Mouse (Mus musculus) intestine, embryonic 16.5 days (tissue): ENCODE data around the gene Spata3. TPM values are rescaled to one million over a fixed set of nuclear protein-coding genes. Genes with fewer than 3 reads are reported as not detected.

ENCODE experiments used
- ATAC-seq: fragments of 200-750 bp; cut with Nextera tagmentation; 2 replicates; pipeline ENCODE4 v1.8.0; 2017; ENCODE audit warnings: moderate TSS enrichment, moderate library complexity
- H3K27ac ChIP-seq: fragments of 300-500 bp; sonication (generic); 2 replicates; pipeline ENCODE4 v1.5.1; 2014; ENCODE audit warnings: mild to moderate bottlenecking, low read length
- H3K27me3 ChIP-seq: fragments of 300-500 bp; sonication (generic); replicated peaks from 2 replicates; pipeline ENCODE4 v1.6.1; 2014; ENCODE audit warnings: low read length, control low read depth, mixed read lengths; ENCODE audit not compliant: control insufficient read depth, insufficient read depth
- H3K36me3 ChIP-seq: fragments of 300-500 bp; sonication (generic); 2 replicates; pipeline ENCODE4 v1.6.1; 2014; ENCODE audit warnings: low read length, control low read depth; ENCODE audit not compliant: control insufficient read depth, insufficient read depth
- H3K4me1 ChIP-seq: fragments of 300-500 bp; sonication (generic); 2 replicates; pipeline ENCODE4 v1.6.1; 2014; ENCODE audit warnings: low read length, control low read depth, mixed read lengths; ENCODE audit not compliant: control insufficient read depth, insufficient read depth
- H3K4me2 ChIP-seq: fragments of 300-500 bp; sonication (generic); 2 replicates; pipeline ENCODE4 v1.6.1; 2014; ENCODE audit warnings: low read depth, low read length, control low read depth
- H3K4me3 ChIP-seq: fragments of 300-500 bp; sonication (generic); 2 replicates; pipeline ENCODE4 v1.5.1; 2014; ENCODE audit warnings: mild to moderate bottlenecking, low read length
- H3K9ac ChIP-seq: fragments of 300-500 bp; sonication (generic); 2 replicates; pipeline ENCODE4 v1.6.1; 2014; ENCODE audit warnings: low read depth, low read length
- H3K9me3 ChIP-seq: fragments of 300-500 bp; sonication (generic); 2 replicates; pipeline ENCODE4 v1.6.1; 2016; ENCODE audit warnings: low read length, control low read depth; ENCODE audit not compliant: control insufficient read depth
- WGBS: fragments of 180-500 bp; shearing (Covaris S2); extraction: QIAGEN DNeasy Blood & Tissue Kit; methylation state at CpG from one replicate; pipeline ENCODE4 v1.1.7; 2014; 5-methylcytosine and 5-hydroxymethylcytosine counted together
- polyA plus RNA-seq: library from polyadenylated mRNA; unstranded; fragments of >200 nt; fragmentation: Nextera tagmentation; extraction: Ambion mirVana; gene quantifications from 2 replicates; pipeline ENCODE4 v1.2.1, GENCODE M21; 2015

Gene Spata3
- polyA plus RNA-seq, 1 experiment from 2014 or later: not detected

DNA sequence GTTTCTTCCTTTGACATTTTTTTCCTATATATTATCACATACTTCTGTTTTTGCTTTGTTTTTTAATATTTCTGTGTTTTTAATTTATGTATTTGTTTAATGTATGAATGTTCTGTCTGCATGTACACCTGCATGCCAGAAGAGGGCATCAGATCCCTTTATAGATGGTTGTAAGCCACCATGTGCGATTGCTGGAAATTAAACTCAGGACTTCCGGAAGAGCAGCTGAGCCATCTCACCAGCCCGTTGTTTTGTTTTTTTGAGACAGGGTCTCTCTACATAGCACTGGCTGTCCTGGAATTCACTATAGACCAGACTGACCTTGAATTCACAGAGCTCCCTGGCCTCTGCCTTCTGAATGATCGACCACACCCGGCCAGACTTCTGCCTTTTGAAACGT is 45.9 kb downstream of the Spata3 start:
- Histone ChIP-seq H3K27ac (no peak overlapping the region), H3K9ac (no peak overlapping the region), H3K4me3 (no peak overlapping the region), H3K36me3 (peaks cover 3% of the 10 kb centered on the region; the same call in 1 of the 2 replicates), H3K4me1 (peaks cover 9% of the 10 kb centered on the region; the same call in 1 of the 2 replicates), H3K4me2 (no peak overlapping the region), H3K9me3 (peaks cover 3% of the 10 kb centered on the region; the same call in 1 of the 2 replicates), H3K27me3 (no peaks in the 10 kb centered on the region)
- 78% methylated on average over 6 of the region's 6 CpGs for WGBS
- no peak for ATAC-seq

DNA sequence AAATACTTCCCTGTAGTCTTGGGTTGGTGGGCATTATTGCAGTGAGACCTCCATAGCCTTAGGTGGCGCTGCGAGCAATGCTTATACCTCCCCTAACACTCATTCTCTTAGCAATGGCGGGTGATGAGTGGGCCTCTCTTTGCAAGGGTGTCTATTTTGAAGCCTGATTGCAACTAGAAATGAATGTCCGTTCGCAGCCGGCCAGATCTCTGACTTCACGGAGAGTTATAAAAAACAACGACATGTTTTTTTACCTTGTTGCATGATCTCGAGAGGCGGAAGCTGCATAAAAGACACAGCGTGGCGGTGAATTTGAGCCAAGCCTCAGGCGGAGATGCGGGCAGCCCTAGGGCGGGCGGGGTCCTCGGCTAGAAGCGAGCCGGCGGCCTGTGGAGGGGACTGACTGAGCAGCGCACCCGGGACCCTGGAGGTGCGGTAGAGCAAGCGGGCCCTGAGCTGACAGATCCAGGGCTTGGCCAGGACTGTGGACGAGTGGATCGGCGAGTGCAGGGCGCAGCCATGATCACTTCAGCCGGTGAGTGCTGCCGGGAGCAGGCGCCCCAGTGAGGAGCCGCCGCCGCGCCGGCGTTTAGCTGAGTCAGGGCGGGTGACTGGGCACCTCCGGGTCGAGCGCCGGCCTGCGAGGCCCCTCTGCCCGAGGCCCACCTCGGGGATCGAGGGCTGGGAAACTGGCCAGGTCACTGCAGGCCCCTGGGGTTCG is 47.8 kb downstream of the Spata3 start, which contains the start of gene Psmd1:
Gene Psmd1 (plus strand): TSS at position 117 of the 721 bp plus-strand sequence.
- Histone ChIP-seq H3K4me1 (peaks cover 9% of the 10 kb centered on the region; the same call in 1 of the 2 replicates), H3K27me3 (no peaks in the 10 kb centered on the region), H3K9ac (peak within 1 kb of the TSS; percentile 98), H3K27ac (peak within 1 kb of the TSS; percentile 80), H3K36me3 (peaks cover 3% of the 10 kb centered on the region; the same call in 1 of the 2 replicates), H3K4me2 (peak within 1 kb of the TSS; percentile 80), H3K9me3 (peaks cover 3% of the 10 kb centered on the region; the same call in 1 of the 2 replicates), H3K4me3 (peak within 1 kb of the TSS; percentile 99)
- peak; percentile 94 for ATAC-seq
- WGBS: 0% methylated on average over 47 of the region's 47 CpGs

DNA sequence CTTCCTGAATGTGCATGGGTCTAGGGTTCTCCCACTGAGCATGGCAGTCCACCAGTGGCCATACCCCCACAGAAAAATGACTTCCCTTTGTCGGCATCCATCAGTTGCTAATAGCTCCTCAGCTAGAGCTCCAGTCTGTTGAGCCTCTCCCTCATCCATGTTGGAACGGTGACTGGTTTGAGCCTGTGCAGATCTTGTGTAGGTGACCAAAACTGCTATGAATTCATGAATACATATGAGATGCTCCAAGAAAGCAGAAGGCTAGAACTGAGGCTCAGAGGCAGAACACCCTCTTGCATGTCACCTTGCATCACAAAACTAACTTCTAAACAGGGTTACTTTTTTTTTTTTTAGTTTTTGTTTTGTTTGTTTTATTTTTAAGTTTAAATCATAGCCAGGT is 59.9 kb downstream of the Spata3 start:
- Histone ChIP-seq H3K27ac (no peak overlapping the region), H3K4me3 (no peak overlapping the region), H3K9ac (no peak overlapping the region), H3K27me3 (no peaks in the 10 kb centered on the region), H3K36me3 (peaks cover 11% of the 10 kb centered on the region), H3K4me2 (no peak overlapping the region), H3K4me1 (no peaks in the 10 kb centered on the region), H3K9me3 (no peaks in the 10 kb centered on the region)
- ATAC-seq: no peak
- WGBS: 93% methylated on average over 2 of the region's 2 CpGs

Other genes starting within 250 kb of the Spata3 start
- 0.56 and 1.3 TPM in 2 replicates for gene A630001G21Rik, start 238.2 kb upstream of the Spata3 start, polyA plus RNA-seq
- gene Cab39, start 223.4 kb upstream of the Spata3 start, polyA plus RNA-seq: 14.4 and 22.9 TPM in 2 replicates
- 129 and 141 TPM in 2 replicates for gene Itm2c, start 122.5 kb upstream of the Spata3 start, polyA plus RNA-seq
- 0.09 and 0.22 TPM in 2 replicates for gene 4933407L21Rik, start 88.3 kb upstream of the Spata3 start, polyA plus RNA-seq
- 0.07 and 0.10 TPM in 2 replicates for gene Gpr55, start 55.8 kb upstream of the Spata3 start, polyA plus RNA-seq
- 4.3 and 4.4 TPM in 2 replicates for gene 2810459M11Rik, start 29.0 kb downstream of the Spata3 start, polyA plus RNA-seq
- gene Psmd1, start 47.6 kb downstream of the Spata3 start, polyA plus RNA-seq: 135 and 144 TPM in 2 replicates
- gene Htr2b, start 95.2 kb downstream of the Spata3 start, polyA plus RNA-seq: 2.8 and 4.0 TPM in 2 replicates
- not detected in 2 replicates for gene Gm21972, start 116.8 kb downstream of the Spata3 start, polyA plus RNA-seq
- gene Armc9, start 138.0 kb downstream of the Spata3 start, polyA plus RNA-seq: 13.0 and 15.2 TPM in 2 replicates